Mouse (Mus musculus) liver, embryonic 14.5 days (tissue): ENCODE measurements around the gene Magel2. TPM values are rescaled to one million over a fixed set of nuclear protein-coding genes. Genes with fewer than 3 reads are reported as not detected.

Experiments
- ATAC-seq: fragments of 200-750 bp; cut with Nextera tagmentation; 2 replicates; pipeline ENCODE4 v1.8.0; 2017; ENCODE audit warnings: moderate number of reproducible peaks, mild to moderate bottlenecking, moderate library complexity; ENCODE audit not compliant: insufficient read depth
- DNase-seq, 3 experiments: peaks; one replicate each; pipeline ENCODE4 v3.0.0-alpha.2; 2012 to 2013; ENCODE audit warnings: low read depth in 3 of 3, low spot score in 3 of 3
- H3K27ac ChIP-seq: fragments of 300-500 bp; sonication (generic); 2 replicates; pipeline ENCODE4 v1.5.1; 2014; ENCODE audit warnings: moderate library complexity, mild to moderate bottlenecking, control low read depth, inconsistent platforms
- H3K27me3 ChIP-seq: fragments of 300-500 bp; sonication (generic); 2 replicates; pipeline ENCODE4 v1.6.1; 2014; ENCODE audit warnings: mild to moderate bottlenecking, low read length, moderate library complexity; ENCODE audit not compliant: control insufficient read depth, insufficient read depth
- H3K36me3 ChIP-seq: fragments of 300-500 bp; sonication (generic); replicated peaks from 2 replicates; pipeline ENCODE4 v1.6.1; 2014; ENCODE audit warnings: low read depth; ENCODE audit not compliant: control insufficient read depth, insufficient read depth
- H3K4me1 ChIP-seq, 2 experiments: fragments of 200-500 bp in 1 of 2; fragments of 300-500 bp in 1 of 2; sonication (generic) in 1 of 2; replicated peaks; 2 replicates each; pipeline ENCODE4 v1.6.1; 2012 to 2014; ENCODE audit warnings: antibody characterized with exemption in 1 of 2, inconsistent platforms in 1 of 2, low read length in 1 of 2; ENCODE audit not compliant: control insufficient read depth in 2 of 2, insufficient read depth in 2 of 2
- H3K4me2 ChIP-seq: fragments of 300-500 bp; sonication (generic); 2 replicates; pipeline ENCODE4 v1.6.1; 2014; ENCODE audit warnings: low read depth, mild to moderate bottlenecking, control low read depth, moderate library complexity
- H3K4me3 ChIP-seq, 2 experiments: fragments of 200-500 bp in 1 of 2; fragments of 300-500 bp in 1 of 2; sonication (generic) in 1 of 2; 2 replicates each; pipeline ENCODE4 v1.5.1; 2012 to 2014; ENCODE audit warnings: low read depth in 2 of 2, low read length in 2 of 2, mild to moderate bottlenecking in 2 of 2, control low read depth in 1 of 2, inconsistent platforms in 1 of 2, moderate library complexity in 1 of 2; ENCODE audit not compliant: insufficient read depth in 1 of 2
- H3K9ac ChIP-seq: fragments of 300-500 bp; sonication (generic); replicated peaks from 2 replicates; pipeline ENCODE4 v1.6.1; 2014; ENCODE audit warnings: mild to moderate bottlenecking, control low read depth, moderate library complexity
- H3K9me3 ChIP-seq: fragments of 300-500 bp; sonication (generic); 2 replicates; pipeline ENCODE4 v1.6.1; 2016; ENCODE audit warnings: low read length, mixed read lengths; ENCODE audit not compliant: control insufficient read depth
- CTCF ChIP-seq: IDR thresholded peaks from 2 replicates; pipeline ENCODE4 v1.5.1; 2016; ENCODE audit warnings: antibody characterized with exemption, low read depth, control low read depth
- EP300 ChIP-seq: IDR thresholded peaks from 2 replicates; pipeline ENCODE4 v1.6.1; 2016; ENCODE audit warnings: antibody characterized with exemption, low read depth
- WGBS: fragments of 180-500 bp; shearing (Covaris S2); extraction: QIAGEN DNeasy Blood & Tissue Kit; methylation state at CpG from one replicate; pipeline ENCODE4 v1.1.7; 2014; ENCODE audit not compliant: insufficient replicate concordance; 5-methylcytosine and 5-hydroxymethylcytosine counted together
- polyA plus RNA-seq, 2 experiments: library from polyadenylated mRNA; depleted of rRNA in 1 of 2; stranded (reverse) in 1 of 2; unstranded in 1 of 2; fragments of >200 nt; fragmentation: Nextera tagmentation in 1 of 2; extraction: Ambion mirVana in 1 of 2; gene quantifications; 2 replicates each; pipeline versions ENCODE4 v1.2.1 to v1.2.3; 2012 to 2014

Gene Magel2
- polyA plus RNA-seq, 2 experiments: 0.04 TPM

DNA sequence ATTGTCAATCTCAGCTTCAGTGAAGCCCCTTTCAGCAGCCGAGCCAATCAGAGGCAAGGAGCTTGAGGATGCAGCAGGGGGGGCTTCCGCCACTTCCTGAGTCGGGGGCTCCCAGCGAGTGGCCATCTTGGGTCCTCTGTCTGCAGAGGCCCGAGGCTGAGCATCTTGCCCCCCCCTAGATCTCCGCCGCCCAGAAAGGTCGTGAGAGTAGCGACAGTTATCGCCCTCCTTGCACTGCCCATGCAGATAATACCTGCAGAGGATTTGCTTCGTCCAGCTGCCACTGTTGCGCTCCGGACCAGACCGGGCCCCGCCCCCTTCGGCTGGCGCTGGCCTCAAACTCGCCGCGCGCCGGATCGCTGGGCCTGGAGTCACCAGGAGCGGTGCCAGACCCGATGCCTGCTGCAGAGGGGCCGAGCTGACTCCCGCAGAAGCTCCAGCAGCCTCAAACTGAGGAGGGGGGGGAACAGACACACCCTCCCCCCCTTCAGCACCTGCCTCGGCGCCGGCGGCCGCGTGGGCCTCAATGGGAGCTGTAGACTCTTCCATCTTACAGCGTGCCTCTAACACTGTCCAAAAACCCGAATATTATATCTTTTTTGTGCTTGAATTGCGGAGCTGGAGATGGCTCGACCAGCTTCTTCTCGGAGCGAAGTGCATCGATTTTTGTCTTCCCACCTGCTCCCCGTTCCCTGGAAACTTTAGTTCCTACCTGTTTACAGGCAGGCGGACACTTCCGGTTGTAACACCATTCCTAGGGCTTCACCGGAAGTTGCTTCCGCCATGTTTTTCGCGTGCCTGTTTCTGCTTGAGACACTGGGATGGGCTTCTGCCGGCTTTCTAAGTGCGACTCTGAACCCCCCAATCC is 42.9 kb downstream of the Magel2 start, which contains the start of gene Mkrn3:
Gene Mkrn3, minus strand, starts transcription at position 647 of the 868 bp plus-strand sequence.
- Histone ChIP-seq H3K9ac (0 out of 2 replicates have a peak within 1 kb of the TSS, but pooled peaks have one; percentile 23), H3K4me2 (peak within 1 kb of the TSS; percentile 65), H3K27me3 (no peaks in the 10 kb centered on the region), H3K4me1 (no peaks in the 10 kb centered on the region), H3K27ac (no peak within 1 kb of the TSS), H3K9me3 (no peaks in the 10 kb centered on the region), H3K4me3 (peak within 1 kb of the TSS; percentile 50 to 58), H3K36me3 (no peaks in the 10 kb centered on the region)
- DNase-seq: peak; percentile 31 to 50 (median 44)
- 20% methylated on average over 49 of the region's 49 CpGs for WGBS
- TF ChIP-seq CTCF: no peak
- no peak for TF ChIP-seq EP300
- peak; percentile 41; the same call in 1 of the 2 replicates for ATAC-seq

- Histone ChIP-seq H3K9ac (no peak overlapping the region), H3K9me3 (no peaks in the 10 kb centered on the region), H3K27ac (no peak overlapping the region), H3K4me1 (no peaks in the 10 kb centered on the region), H3K36me3 (no peaks in the 10 kb centered on the region), H3K4me3 (no peak overlapping the region), H3K27me3 (no peaks in the 10 kb centered on the region), H3K4me2 (no peak overlapping the region)
- DNase-seq (no peak), ATAC-seq (no peak)
- TF ChIP-seq EP300 (no peak), CTCF (no peak)
- 58% methylated on average over 6 of the region's 6 CpGs for WGBS
These were observed 43.8 kb downstream of the Magel2 start for GRCm38 (mm10) chr7:62420566-62420965.

- Histone ChIP-seq H3K4me3 (no peak overlapping the region), H3K27ac (no peak overlapping the region), H3K36me3 (no peaks in the 10 kb centered on the region), H3K4me2 (no peak overlapping the region), H3K9ac (no peak overlapping the region), H3K9me3 (no peaks in the 10 kb centered on the region), H3K4me1 (no peaks in the 10 kb centered on the region), H3K27me3 (no peaks in the 10 kb centered on the region)
- DNase-seq (no peak), ATAC-seq (no peak)
- TF ChIP-seq EP300 (no peak), CTCF (no peak)
- WGBS: 35% methylated on average over 4 of the region's 4 CpGs
These were observed 46.4 kb downstream of the Magel2 start for GRCm38 (mm10) chr7:62423210-62423609.

- no peak for DNase-seq
- no peaks in the 10 kb centered on the region for H3K27me3 ChIP-seq
- H3K27ac ChIP-seq: no peak overlapping the region
- no peaks in the 10 kb centered on the region for H3K4me1 ChIP-seq
- H3K36me3 ChIP-seq: no peaks in the 10 kb centered on the region
- no peak overlapping the region for H3K9ac ChIP-seq
- H3K4me3 ChIP-seq: no peak overlapping the region
- WGBS: 18% methylated on average over 8 of the region's 8 CpGs
- no peaks in the 10 kb centered on the region for H3K9me3 ChIP-seq
- TF ChIP-seq EP300 (no peak), CTCF (peak; percentile 41; the same call in 1 of the 2 replicates)
- ATAC-seq: no peak
- H3K4me2 ChIP-seq: no peak overlapping the region
These were observed 51.5 kb downstream of the Magel2 start for GRCm38 (mm10) chr7:62428337-62428736.

Other genes starting within 250 kb of the Magel2 start
- gene Ndn, start 30.4 kb upstream of the Magel2 start, polyA plus RNA-seq (2012; rRNA removed): 2.2 and 2.3 TPM in 2 replicates
- gene Ndn, start 30.4 kb upstream of the Magel2 start, polyA plus RNA-seq (2014; fragmentation: Nextera tagmentation; extraction: Ambion mirVana): 4.0 and 4.2 TPM in 2 replicates
- 0.29 and 0.36 TPM in 2 replicates for gene Mkrn3, start 43.1 kb downstream of the Magel2 start, polyA plus RNA-seq (2012; rRNA removed)
- 0.28 TPM in 2 replicates for gene Mkrn3, start 43.1 kb downstream of the Magel2 start, polyA plus RNA-seq (2014; fragmentation: Nextera tagmentation; extraction: Ambion mirVana)
- gene Peg12, start 87.5 kb downstream of the Magel2 start, polyA plus RNA-seq (2012; rRNA removed): 0.44 and 0.69 TPM in 2 replicates
- gene Peg12, start 87.5 kb downstream of the Magel2 start, polyA plus RNA-seq (2014; fragmentation: Nextera tagmentation; extraction: Ambion mirVana): 1.7 and 2.5 TPM in 2 replicates